Mouse (Mus musculus) intestine, embryonic 14.5 days (tissue): Measurements from ENCODE around the gene Sirt2. TPM values are rescaled to one million over a fixed set of nuclear protein-coding genes. Genes with fewer than 3 reads are reported as not detected.

Source experiments
- ATAC-seq: fragments of 200-750 bp; cut with Nextera tagmentation; replicated peaks from 2 replicates; pipeline ENCODE4 v1.8.0; 2017; ENCODE audit warnings: low read depth, moderate number of reproducible peaks, moderate TSS enrichment, moderate library complexity; ENCODE audit not compliant: low FRiP score, low TSS enrichment
- DNase-seq: peaks from one replicate; pipeline ENCODE4 v3.0.0-alpha.2; 2018; ENCODE audit warnings: low spot score
- H3K27ac ChIP-seq: fragments of 300-500 bp; sonication (generic); 2 replicates; pipeline ENCODE4 v1.5.1; 2014; ENCODE audit warnings: low read depth, mild to moderate bottlenecking, control low read depth
- H3K27me3 ChIP-seq: fragments of 300-500 bp; sonication (generic); replicated peaks from 2 replicates; pipeline ENCODE4 v1.6.1; 2014; ENCODE audit warnings: low read length, control low read depth; ENCODE audit not compliant: control insufficient read depth, insufficient read depth
- H3K36me3 ChIP-seq: fragments of 300-500 bp; sonication (generic); 2 replicates; pipeline ENCODE4 v1.6.1; 2014; ENCODE audit warnings: low read length, control low read depth; ENCODE audit not compliant: control insufficient read depth, insufficient read depth
- H3K4me1 ChIP-seq: fragments of 300-500 bp; sonication (generic); replicated peaks from 2 replicates; pipeline ENCODE4 v1.6.1; 2014; ENCODE audit warnings: low read length, control low read depth, mixed read lengths; ENCODE audit not compliant: control insufficient read depth, insufficient read depth
- H3K4me2 ChIP-seq: fragments of 300-500 bp; sonication (generic); 2 replicates; pipeline ENCODE4 v1.6.1; 2014; ENCODE audit warnings: low read length
- H3K4me3 ChIP-seq: fragments of 300-500 bp; sonication (generic); 2 replicates; pipeline ENCODE4 v1.5.1; 2014; ENCODE audit warnings: low read depth, low read length, control low read depth, mixed read lengths
- H3K9ac ChIP-seq: fragments of 300-500 bp; sonication (generic); 2 replicates; pipeline ENCODE4 v1.6.1; 2014; ENCODE audit warnings: mild to moderate bottlenecking, low read length
- H3K9me3 ChIP-seq: fragments of 300-500 bp; sonication (generic); 2 replicates; pipeline ENCODE4 v1.6.1; 2016; ENCODE audit warnings: low read length, control low read depth; ENCODE audit not compliant: control insufficient read depth
- WGBS: fragments of 180-500 bp; shearing (Covaris S2); extraction: QIAGEN DNeasy Blood & Tissue Kit; methylation state at CpG from one replicate; pipeline ENCODE4 v1.1.7; 2014; 5-methylcytosine and 5-hydroxymethylcytosine counted together
- polyA plus RNA-seq: library from polyadenylated mRNA; unstranded; fragments of >200 nt; fragmentation: Nextera tagmentation; extraction: Ambion mirVana; gene quantifications from 2 replicates; pipeline ENCODE4 v1.2.1, GENCODE M21; 2014

The Sirt2 gene
- polyA plus RNA-seq, 1 experiment from 2014 or later, result 56.8 TPM

DNA sequence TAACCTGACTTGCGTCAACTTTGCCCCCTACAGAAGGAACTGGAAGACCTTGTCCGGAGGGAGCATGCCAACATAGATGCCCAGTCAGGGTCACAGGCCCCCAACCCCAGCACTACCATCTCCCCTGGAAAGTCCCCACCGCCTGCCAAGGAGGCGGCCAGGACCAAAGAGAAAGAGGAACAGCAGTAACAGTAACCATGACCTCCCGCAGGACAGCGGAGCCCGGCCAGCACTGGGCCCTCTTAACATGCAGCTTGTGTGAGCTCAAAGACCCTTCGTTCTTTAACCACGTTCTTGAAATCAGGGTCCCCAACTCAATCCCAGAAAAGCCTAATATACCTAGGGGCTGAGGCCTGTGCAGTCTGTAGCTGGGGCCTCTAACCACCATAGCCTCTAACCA lies 21.3 kb downstream of the Sirt2 start:
- Histone ChIP-seq H3K4me2 (no peak overlapping the region), H3K4me1 (peaks cover 18% of the 10 kb centered on the region), H3K36me3 (peaks cover 16% of the 10 kb centered on the region; the same call in 1 of the 2 replicates), H3K4me3 (no peak overlapping the region), H3K27ac (no peak overlapping the region), H3K9ac (no peak overlapping the region), H3K27me3 (no peaks in the 10 kb centered on the region), H3K9me3 (no peaks in the 10 kb centered on the region)
- WGBS, result 95% methylated on average over 9 of the region's 9 CpGs
- ATAC-seq, result no peak
- DNase-seq, result no peak

DNA sequence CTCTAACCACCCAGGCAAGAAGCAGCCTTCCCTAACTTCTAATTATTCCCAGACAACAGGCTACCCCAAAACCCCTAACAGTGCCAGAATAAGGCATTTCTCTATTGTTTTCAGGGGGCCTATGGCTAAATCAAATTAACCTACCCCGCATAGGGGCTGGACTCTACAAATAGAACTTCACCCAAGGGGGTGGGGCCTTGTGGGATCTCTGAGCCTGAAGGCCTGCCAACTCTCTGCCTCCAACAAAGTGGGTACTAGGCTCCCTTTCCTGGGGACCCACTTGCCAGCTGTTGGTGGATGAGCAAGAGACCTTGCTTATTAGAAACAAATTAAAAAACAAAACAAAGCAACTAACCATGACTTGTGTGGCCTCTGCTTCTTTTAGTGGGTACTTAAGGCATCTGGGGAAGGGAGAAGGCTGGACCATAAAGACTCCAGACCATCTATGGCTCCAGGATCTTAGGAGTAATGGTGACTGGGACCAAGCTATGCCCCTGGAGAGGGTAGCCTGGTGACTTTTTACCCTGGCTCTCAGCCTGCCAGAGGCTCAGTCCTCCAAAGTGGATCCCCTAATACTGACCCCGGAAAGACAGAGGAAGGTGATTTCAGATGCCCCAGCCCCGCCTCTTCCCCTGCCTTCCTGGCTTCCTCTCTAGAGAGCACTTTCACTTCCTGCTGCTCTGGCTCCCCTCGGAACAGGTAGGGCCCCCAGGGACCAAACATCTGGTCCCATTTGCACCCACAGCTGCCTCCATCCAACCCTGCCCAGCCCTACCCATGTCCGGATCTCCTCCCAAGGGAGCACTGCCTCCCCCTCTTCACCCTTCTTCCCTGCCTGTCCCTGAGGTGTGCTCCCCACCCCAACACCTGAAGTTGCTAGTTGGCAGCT lies 22.0 kb downstream of the Sirt2 start, which contains the start of gene Rinl:
Rinl (plus strand) TSS at position 663 of the 889 bp plus-strand sequence.
- Histone ChIP-seq H3K9me3 (no peaks in the 10 kb centered on the region), H3K27me3 (no peaks in the 10 kb centered on the region), H3K4me2 (no peak within 1 kb of the TSS), H3K27ac (peak within 1 kb of the TSS; percentile 38; the same call in 1 of the 2 replicates), H3K4me1 (peaks cover 18% of the 10 kb centered on the region), H3K36me3 (peaks cover 11% of the 10 kb centered on the region; the same call in 1 of the 2 replicates), H3K9ac (no peak within 1 kb of the TSS), H3K4me3 (no peak within 1 kb of the TSS)
- 52% methylated on average over 5 of the region's 5 CpGs for WGBS
- no peak for ATAC-seq
- DNase-seq, result no peak

DNA sequence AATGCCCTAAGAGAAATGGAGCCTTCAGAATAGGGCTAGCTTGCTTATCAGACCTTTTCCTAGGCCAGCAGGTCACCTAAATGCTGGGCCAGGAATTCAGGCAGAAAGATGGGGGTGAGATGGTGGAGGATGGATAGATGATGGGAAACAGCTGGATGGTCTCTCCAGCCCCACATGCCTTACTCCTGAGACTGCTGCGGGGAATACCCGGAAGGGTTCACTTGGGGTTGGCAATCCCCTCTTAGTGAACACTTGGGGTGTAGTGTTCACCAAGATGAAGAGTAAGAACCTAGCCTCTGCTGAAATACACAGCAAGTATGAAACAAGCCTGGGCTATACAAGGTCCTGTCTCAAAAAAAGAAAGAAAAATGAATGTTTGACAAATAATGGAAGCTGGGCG lies 22.7 kb downstream of the Sirt2 start:
- Histone ChIP-seq H3K27ac (0 out of 2 replicates have a peak overlapping the region, but pooled peaks have one; percentile 38), H3K4me3 (no peak overlapping the region), H3K9ac (no peak overlapping the region), H3K4me2 (no peak overlapping the region), H3K36me3 (0 out of 2 replicates have a peak, but pooled peaks cover 7% of the 10 kb centered on the region), H3K27me3 (no peaks in the 10 kb centered on the region), H3K4me1 (peaks cover 18% of the 10 kb centered on the region), H3K9me3 (no peaks in the 10 kb centered on the region)
- no peak for DNase-seq
- WGBS, result 43% methylated on average over 3 of the region's 3 CpGs
- no peak for ATAC-seq

DNA sequence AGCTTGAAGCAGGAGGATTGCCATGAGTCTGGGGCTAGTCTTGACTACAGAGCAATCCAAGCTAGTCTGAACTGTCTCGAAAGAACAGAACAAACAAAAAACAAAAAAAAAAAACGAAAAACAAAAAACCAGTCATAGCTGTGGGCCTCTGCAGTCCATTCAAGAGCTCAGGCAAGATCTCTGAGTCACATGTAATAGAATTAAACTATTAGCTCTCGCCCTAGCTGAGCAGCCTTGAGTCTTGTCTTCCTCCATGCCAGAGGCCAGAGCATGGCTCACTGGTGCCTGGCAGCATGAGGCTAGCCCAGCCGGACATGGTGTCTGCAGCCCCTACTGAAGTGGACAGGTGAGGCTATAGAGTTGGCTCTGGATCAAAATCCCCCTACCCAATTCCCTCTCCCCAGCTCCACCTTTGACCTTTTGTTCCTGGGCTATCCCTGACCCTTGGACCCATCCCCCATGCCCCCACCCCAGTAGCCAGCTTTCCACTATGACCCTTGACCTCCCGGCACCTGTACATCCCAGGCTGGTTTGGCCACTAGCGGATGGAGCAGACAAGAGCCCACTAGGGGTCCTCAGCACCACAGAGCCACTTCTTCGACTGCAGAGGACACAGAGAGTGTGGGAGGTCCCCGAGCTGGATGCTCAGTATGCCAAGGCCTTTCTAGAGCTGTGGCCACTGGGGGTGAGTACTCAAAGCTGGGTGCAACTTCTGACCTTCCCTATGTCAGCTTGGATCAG lies 23.7 kb downstream of the Sirt2 start:
- WGBS, result 59% methylated on average over 8 of the region's 8 CpGs
- Histone ChIP-seq H3K36me3 (0 out of 2 replicates have a peak, but pooled peaks cover 7% of the 10 kb centered on the region), H3K27me3 (no peaks in the 10 kb centered on the region), H3K9me3 (no peaks in the 10 kb centered on the region), H3K4me3 (no peak overlapping the region), H3K4me2 (no peak overlapping the region), H3K9ac (no peak overlapping the region), H3K4me1 (peaks cover 18% of the 10 kb centered on the region), H3K27ac (peak overlapping the region; percentile 38; the same call in 1 of the 2 replicates)
- no peak for DNase-seq
- 0 out of 2 replicates have a peak, but pooled peaks have one; percentile 4 for ATAC-seq

DNA sequence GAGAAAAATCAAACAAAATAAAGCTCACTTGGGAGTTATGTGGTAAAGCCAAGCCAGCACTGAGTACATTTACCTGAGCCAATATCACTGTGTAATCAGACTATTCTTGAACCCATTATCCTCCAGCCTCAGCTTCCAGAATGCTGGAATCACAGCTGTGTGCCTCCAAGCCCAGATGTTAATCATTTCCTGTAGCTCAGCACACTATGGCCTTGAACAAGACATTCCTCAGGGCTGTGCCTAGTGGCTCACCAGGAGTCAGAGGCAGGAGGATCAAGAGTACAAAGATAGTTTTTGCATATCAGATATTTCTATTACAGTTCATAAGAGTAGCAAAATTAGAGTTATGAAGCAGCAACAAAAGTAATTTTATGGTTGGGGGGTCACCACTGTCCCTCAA lies 25.2 kb downstream of the Sirt2 start:
- Histone ChIP-seq H3K27ac (no peak overlapping the region), H3K9me3 (no peaks in the 10 kb centered on the region), H3K27me3 (no peaks in the 10 kb centered on the region), H3K4me2 (no peak overlapping the region), H3K9ac (no peak overlapping the region), H3K4me1 (peaks cover 19% of the 10 kb centered on the region), H3K4me3 (no peak overlapping the region), H3K36me3 (0 out of 2 replicates have a peak, but pooled peaks cover 7% of the 10 kb centered on the region)
- DNase-seq (no peak), ATAC-seq (no peak)

DNA sequence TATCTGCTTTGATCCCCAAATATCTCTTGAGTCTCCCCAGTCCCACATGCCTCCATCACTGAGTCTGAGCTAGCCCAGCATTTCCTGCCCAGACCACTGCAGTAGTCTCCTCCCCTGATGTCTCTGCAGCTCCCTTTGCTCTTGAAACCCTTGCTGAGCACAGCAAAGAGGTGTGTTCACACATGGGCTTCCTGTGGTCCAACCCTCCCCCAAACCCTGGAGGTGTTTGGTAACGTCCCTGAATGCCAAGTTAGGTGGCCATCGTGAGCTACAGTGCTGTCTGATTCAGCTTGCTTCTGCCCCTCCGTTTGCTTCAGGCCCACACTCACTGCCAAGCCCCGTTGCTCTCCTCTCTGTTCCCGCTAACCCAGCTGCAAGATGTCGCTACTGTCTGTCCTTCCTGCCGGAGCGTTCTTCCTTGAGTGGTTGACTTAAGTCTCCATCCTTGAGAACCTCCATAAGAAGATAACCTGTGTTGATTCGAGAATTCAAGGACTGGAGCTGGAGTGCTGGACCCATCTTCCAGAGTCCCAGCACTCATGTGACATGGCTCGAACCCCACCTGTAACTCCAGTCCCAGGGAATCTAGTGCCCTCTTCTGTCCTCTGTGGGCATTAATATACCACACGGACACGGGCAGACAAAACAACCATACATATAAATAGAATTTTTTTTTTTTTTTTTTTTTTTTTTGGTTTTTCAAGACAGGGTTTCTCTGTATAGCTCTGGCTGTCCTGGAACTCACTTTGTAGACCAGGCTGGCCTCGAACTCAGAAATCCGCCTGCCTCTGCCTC lies 26.1 kb downstream of the Sirt2 start:
- Histone ChIP-seq H3K27ac (no peak overlapping the region), H3K9ac (no peak overlapping the region), H3K27me3 (no peaks in the 10 kb centered on the region), H3K9me3 (no peaks in the 10 kb centered on the region), H3K4me2 (no peak overlapping the region), H3K4me3 (no peak overlapping the region), H3K4me1 (peaks cover 22% of the 10 kb centered on the region), H3K36me3 (0 out of 2 replicates have a peak, but pooled peaks cover 5% of the 10 kb centered on the region)
- DNase-seq (no peak), ATAC-seq (no peak)
- 73% methylated on average over 13 of the region's 14 CpGs for WGBS

DNA sequence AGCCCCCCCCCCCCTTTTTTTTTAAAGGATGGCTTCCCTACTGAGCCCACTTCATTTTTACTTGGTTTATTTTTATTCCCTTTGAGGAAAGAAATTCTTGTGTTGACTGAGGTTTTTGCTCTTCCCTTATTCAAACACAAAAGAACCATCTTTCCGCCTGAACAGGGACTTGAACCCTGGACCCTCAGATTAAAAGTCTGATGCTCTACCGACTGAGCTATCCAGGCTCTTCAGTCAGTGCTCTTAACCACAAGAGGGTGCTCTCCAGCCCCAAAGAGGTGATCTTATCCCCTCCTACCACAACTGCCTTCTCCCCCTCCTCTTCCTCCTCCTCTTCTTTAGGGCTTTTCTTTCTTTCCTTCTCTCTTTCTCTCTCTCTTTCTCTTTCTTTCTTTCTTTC lies 27.3 kb downstream of the Sirt2 start:
- no peak overlapping the region for H3K27ac ChIP-seq
- H3K4me1 ChIP-seq, result peaks cover 21% of the 10 kb centered on the region
- DNase-seq (no peak), ATAC-seq (no peak)
- H3K4me2 ChIP-seq, result no peak overlapping the region
- no peak overlapping the region for H3K9ac ChIP-seq
- H3K36me3 ChIP-seq, result no peaks in the 10 kb centered on the region
- H3K9me3 ChIP-seq, result no peaks in the 10 kb centered on the region
- no peaks in the 10 kb centered on the region for H3K27me3 ChIP-seq
- H3K4me3 ChIP-seq, result no peak overlapping the region
- WGBS, result 50% methylated on average over 2 of the region's 2 CpGs

DNA sequence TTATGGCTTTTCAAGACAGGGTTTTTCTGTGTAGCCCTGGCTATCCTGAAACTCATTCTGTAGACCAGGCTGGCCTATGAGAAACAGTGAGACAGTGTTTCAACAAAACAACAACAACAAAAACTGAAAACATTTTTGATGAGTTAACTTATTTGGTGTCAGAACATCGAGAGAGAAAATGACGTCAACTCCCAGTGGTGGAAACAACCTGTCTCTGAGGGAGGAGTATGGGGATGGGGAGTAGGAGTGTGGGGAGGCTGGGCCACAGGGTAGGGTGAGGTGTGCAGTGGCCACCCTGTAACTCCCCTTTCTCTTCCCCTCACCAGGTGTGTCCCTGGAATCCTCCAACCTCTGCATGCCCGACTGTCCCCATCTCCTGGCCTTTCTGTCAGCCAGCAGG lies 28.0 kb downstream of the Sirt2 start:
- ATAC-seq, result no peak
- Histone ChIP-seq H3K4me3 (no peak overlapping the region), H3K4me2 (no peak overlapping the region), H3K9me3 (no peaks in the 10 kb centered on the region), H3K27me3 (no peaks in the 10 kb centered on the region), H3K4me1 (peaks cover 15% of the 10 kb centered on the region; the same call in 1 of the 2 replicates), H3K36me3 (no peaks in the 10 kb centered on the region), H3K9ac (no peak overlapping the region), H3K27ac (no peak overlapping the region)
- DNase-seq, result no peak
- WGBS, result 79% methylated on average over 3 of the region's 3 CpGs
